Mouse (Mus musculus) forebrain, embryonic 12.5 days (tissue): ENCODE measurements around the gene Ndufa6. TPM values are rescaled to one million over a fixed set of nuclear protein-coding genes. Genes with fewer than 3 reads are reported as not detected.

Experiments used
- ATAC-seq: fragments of 200-750 bp; cut with Nextera tagmentation; 2 replicates; pipeline ENCODE4 v1.8.0; 2017; ENCODE audit warnings: moderate TSS enrichment; ENCODE audit not compliant: low FRiP score
- H3K27ac ChIP-seq: fragments of 300-500 bp; sonication (generic); 2 replicates; pipeline ENCODE4 v1.5.1; 2016; ENCODE audit warnings: mild to moderate bottlenecking
- H3K27me3 ChIP-seq: fragments of 300-500 bp; sonication (generic); 2 replicates; pipeline ENCODE4 v1.6.1; 2016; ENCODE audit warnings: mild to moderate bottlenecking
- H3K36me3 ChIP-seq: fragments of 300-500 bp; sonication (generic); replicated peaks from 2 replicates; pipeline ENCODE4 v1.6.1; 2016; ENCODE audit warnings: mild to moderate bottlenecking
- H3K4me1 ChIP-seq: fragments of 300-500 bp; sonication (generic); 2 replicates; pipeline ENCODE4 v1.6.1; 2016
- H3K4me2 ChIP-seq: fragments of 300-500 bp; sonication (generic); 2 replicates; pipeline ENCODE4 v1.6.1; 2016; ENCODE audit warnings: mild to moderate bottlenecking, moderate library complexity
- H3K4me3 ChIP-seq: fragments of 300-500 bp; sonication (generic); replicated peaks from 2 replicates; pipeline ENCODE4 v1.5.1; 2016; ENCODE audit warnings: mild to moderate bottlenecking
- H3K9ac ChIP-seq: fragments of 300-500 bp; sonication (generic); 2 replicates; pipeline ENCODE4 v1.6.1; 2016; ENCODE audit warnings: mild to moderate bottlenecking
- H3K9me3 ChIP-seq: fragments of 300-500 bp; sonication (generic); 2 replicates; pipeline ENCODE4 v1.6.1; 2016
- WGBS: fragments of 180-500 bp; shearing (Covaris S2); methylation state at CpG from one replicate; pipeline ENCODE4 v1.1.7; 2016; 5-methylcytosine and 5-hydroxymethylcytosine counted together
- microRNA-seq: library from miRNA; unstranded; fragments of <30 nt; microRNA quantifications from one replicate; pipeline ENCODE4, GENCODE M21; 2017
- polyA plus RNA-seq: library from polyadenylated mRNA; unstranded; fragments of >200 nt; fragmentation: Nextera tagmentation; extraction: Ambion mirVana; gene quantifications from 2 replicates; pipeline ENCODE4 v1.2.1, GENCODE M21; 2016

The Ndufa6 gene
- polyA plus RNA-seq, 1 experiment from 2014 or later: 278 TPM

DNA sequence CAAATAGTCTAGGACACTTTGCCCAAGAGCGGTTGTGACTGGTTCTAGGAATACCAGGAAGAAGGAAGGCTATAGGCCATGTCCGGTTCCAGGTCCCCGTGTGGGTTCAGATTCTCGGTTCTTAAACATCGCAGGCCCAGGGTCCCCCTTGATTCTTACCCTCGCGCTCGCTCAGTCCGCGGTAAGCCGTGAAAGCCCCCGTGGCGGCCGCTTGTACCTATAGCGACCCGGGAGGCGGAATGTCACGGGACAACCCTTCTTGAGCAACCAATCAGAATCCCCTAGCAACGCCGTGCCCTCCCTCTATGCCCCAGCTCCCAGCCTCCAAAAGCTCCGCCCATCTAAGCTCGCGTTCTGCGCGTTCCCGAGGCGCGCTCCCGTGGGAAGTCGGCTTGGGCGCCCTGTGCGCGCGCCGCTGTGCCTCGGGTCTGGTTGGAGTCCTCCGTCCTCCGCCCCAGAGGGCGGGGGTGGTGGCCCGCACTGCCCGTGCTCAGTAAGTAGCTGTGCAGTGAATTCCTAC is 15.5 kb downstream of the Ndufa6 start, which contains the start of the genes Naga, Pheta2 and Smdt1:
Gene Naga, minus strand, starts transcription at position 333 of the 520 bp plus-strand sequence.
Gene Pheta2, plus strand, starts transcription at position 350 of the 520 bp plus-strand sequence.
Gene Smdt1, plus strand, starts transcription at position 367 of the 520 bp plus-strand sequence.
- Histone ChIP-seq H3K27me3 (peaks cover 26% of the 10 kb centered on the region), H3K27ac (no peak within 1 kb of the TSS), H3K4me2 (peak within 1 kb of the TSS; percentile 60), H3K36me3 (peaks cover 21% of the 10 kb centered on the region; the same call in 1 of the 2 replicates), H3K9ac (peak within 1 kb of the TSS; percentile 72), H3K4me1 (peaks cover 32% of the 10 kb centered on the region), H3K9me3 (no peaks in the 10 kb centered on the region), H3K4me3 (peak within 1 kb of the TSS; percentile 50)
- under 1% methylated on average over 41 of the region's 41 CpGs for WGBS
- ATAC-seq: peak; percentile 93

- Histone ChIP-seq H3K27me3 (peaks cover 26% of the 10 kb centered on the region), H3K9ac (peak overlapping the region; percentile 72), H3K4me1 (peaks cover 32% of the 10 kb centered on the region), H3K27ac (no peak overlapping the region), H3K9me3 (no peaks in the 10 kb centered on the region), H3K4me3 (peak overlapping the region; percentile 50), H3K36me3 (peaks cover 21% of the 10 kb centered on the region; the same call in 1 of the 2 replicates), H3K4me2 (peak overlapping the region; percentile 60)
- WGBS: 49% methylated on average over 4 of the region's 4 CpGs
- ATAC-seq: no peak
Measured at GRCm38 (mm10) chr15:82337875-82338274, 16.2 kb downstream of the Ndufa6 start.

GRCm38 (mm10) chr15:82336629-82337028 is 17.5 kb downstream of the Ndufa6 start:
- H3K9me3 ChIP-seq: no peaks in the 10 kb centered on the region
- H3K4me2 ChIP-seq: no peak overlapping the region
- H3K36me3 ChIP-seq: peaks cover 21% of the 10 kb centered on the region; the same call in 1 of the 2 replicates
- WGBS: 74% methylated on average over 12 of the region's 12 CpGs
- no peak overlapping the region for H3K27ac ChIP-seq
- no peak for ATAC-seq
- peaks cover 32% of the 10 kb centered on the region for H3K4me1 ChIP-seq
- peaks cover 26% of the 10 kb centered on the region for H3K27me3 ChIP-seq
- no peak overlapping the region for H3K4me3 ChIP-seq
- H3K9ac ChIP-seq: no peak overlapping the region

GRCm38 (mm10) chr15:82335194-82335593 is 18.9 kb downstream of the Ndufa6 start:
- Histone ChIP-seq H3K4me2 (no peak overlapping the region), H3K4me3 (no peak overlapping the region), H3K27ac (no peak overlapping the region), H3K36me3 (peaks cover 21% of the 10 kb centered on the region; the same call in 1 of the 2 replicates), H3K9ac (no peak overlapping the region), H3K4me1 (peaks cover 22% of the 10 kb centered on the region), H3K9me3 (no peaks in the 10 kb centered on the region), H3K27me3 (peaks cover 11% of the 10 kb centered on the region)
- no peak for ATAC-seq
- 90% methylated on average over 4 of the region's 4 CpGs for WGBS

- Histone ChIP-seq H3K27ac (no peak overlapping the region), H3K36me3 (peaks cover 6% of the 10 kb centered on the region; the same call in 1 of the 2 replicates), H3K4me2 (no peak overlapping the region), H3K4me3 (no peak overlapping the region), H3K9ac (no peak overlapping the region), H3K27me3 (no peaks in the 10 kb centered on the region), H3K4me1 (no peaks in the 10 kb centered on the region), H3K9me3 (no peaks in the 10 kb centered on the region)
- no peak for ATAC-seq
- 80% methylated on average over 2 of the region's 2 CpGs for WGBS
Measured at GRCm38 (mm10) chr15:82325382-82325781, 28.7 kb downstream of the Ndufa6 start.

DNA sequence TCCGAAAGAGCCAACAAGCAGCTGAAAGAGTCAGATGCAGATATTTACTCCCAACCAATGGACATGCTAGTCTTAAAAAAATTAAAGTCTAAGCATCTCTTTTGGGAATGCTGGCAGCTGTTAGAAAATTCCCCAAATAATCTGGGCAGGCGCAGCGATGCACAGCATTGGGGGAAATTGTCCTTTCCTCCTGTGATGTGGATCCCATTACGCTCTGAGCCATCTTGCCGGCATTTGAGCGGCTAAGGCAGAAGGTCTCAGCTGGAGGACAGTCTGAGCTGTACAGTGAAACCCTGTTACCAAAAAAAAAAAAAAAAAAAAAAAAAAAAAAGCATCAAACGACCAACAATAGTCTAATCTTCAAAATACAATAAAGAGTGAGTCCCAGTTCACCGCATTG is 31.9 kb downstream of the Ndufa6 start:
- Histone ChIP-seq H3K9ac (no peak overlapping the region), H3K4me3 (no peak overlapping the region), H3K27ac (no peak overlapping the region), H3K27me3 (no peaks in the 10 kb centered on the region), H3K36me3 (no peaks in the 10 kb centered on the region), H3K9me3 (no peaks in the 10 kb centered on the region), H3K4me2 (no peak overlapping the region), H3K4me1 (no peaks in the 10 kb centered on the region)
- ATAC-seq: no peak
- 82% methylated on average over 8 of the region's 8 CpGs for WGBS

- Histone ChIP-seq H3K27me3 (no peaks in the 10 kb centered on the region), H3K9me3 (no peaks in the 10 kb centered on the region), H3K27ac (no peak overlapping the region), H3K36me3 (no peaks in the 10 kb centered on the region), H3K4me3 (no peak overlapping the region), H3K9ac (no peak overlapping the region), H3K4me2 (no peak overlapping the region), H3K4me1 (no peaks in the 10 kb centered on the region)
- no peak for ATAC-seq
- WGBS: 85% methylated on average over 1 of the region's 1 CpGs
Measured at GRCm38 (mm10) chr15:82319613-82320012, 34.5 kb downstream of the Ndufa6 start.

DNA sequence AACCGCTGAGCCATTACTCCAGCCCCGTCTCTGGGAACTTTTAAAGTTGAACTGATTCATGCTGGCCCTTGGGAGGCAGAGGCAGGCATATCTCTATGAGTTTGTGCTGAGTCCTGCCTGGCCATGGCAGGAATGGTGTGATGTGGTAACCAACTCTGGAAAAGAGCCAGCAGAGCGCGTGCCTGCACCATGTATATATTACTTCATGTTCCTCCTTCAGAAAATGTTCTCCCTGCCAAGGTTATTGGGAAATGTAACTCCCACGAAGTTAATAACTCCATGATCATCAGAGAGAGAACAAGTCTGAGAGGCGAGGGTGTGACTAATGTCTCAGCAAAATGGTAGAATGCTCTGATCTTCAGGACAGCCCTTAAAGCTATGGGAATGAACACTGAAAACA is 36.3 kb downstream of the Ndufa6 start:
- WGBS: 89% methylated on average over 6 of the region's 6 CpGs
- Histone ChIP-seq H3K36me3 (no peaks in the 10 kb centered on the region), H3K4me2 (no peak overlapping the region), H3K9ac (no peak overlapping the region), H3K4me3 (no peak overlapping the region), H3K27ac (no peak overlapping the region), H3K27me3 (no peaks in the 10 kb centered on the region), H3K9me3 (no peaks in the 10 kb centered on the region), H3K4me1 (no peaks in the 10 kb centered on the region)
- ATAC-seq: no peak

DNA sequence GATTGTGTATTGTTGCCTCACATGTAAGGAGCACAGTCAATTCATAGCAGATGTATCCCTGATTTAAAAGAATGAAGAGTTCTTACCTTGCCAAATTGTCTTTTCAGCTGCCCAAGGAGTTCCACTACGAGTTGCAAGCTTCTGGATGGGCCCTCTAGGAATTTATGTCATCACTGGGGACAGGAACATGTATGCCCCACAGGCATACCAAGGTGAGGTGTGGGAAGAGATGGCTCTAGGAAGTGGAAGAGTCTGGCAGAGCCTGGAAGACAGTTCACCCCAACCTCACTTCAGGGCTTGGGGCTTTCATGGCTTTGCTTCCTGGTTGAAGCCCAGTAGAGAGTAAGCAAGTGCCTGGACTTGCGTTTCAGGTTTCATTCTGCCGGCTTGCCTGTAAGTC is 45.7 kb downstream of the Ndufa6 start:
- no peaks in the 10 kb centered on the region for H3K4me1 ChIP-seq
- H3K36me3 ChIP-seq: no peaks in the 10 kb centered on the region
- H3K4me2 ChIP-seq: no peak overlapping the region
- H3K9ac ChIP-seq: no peak overlapping the region
- H3K27ac ChIP-seq: no peak overlapping the region
- no peaks in the 10 kb centered on the region for H3K27me3 ChIP-seq
- no peak for ATAC-seq
- no peak overlapping the region for H3K4me3 ChIP-seq
- H3K9me3 ChIP-seq: no peaks in the 10 kb centered on the region
- 88% methylated on average over 3 of the region's 3 CpGs for whole genome bisulfite sequencing

GRCm38 (mm10) chr15:82307107-82307506 is 47.0 kb downstream of the Ndufa6 start:
- no peaks in the 10 kb centered on the region for H3K36me3 ChIP-seq
- WGBS: 76% methylated on average over 3 of the region's 3 CpGs
- H3K4me1 ChIP-seq: no peaks in the 10 kb centered on the region
- no peak overlapping the region for H3K4me2 ChIP-seq
- H3K9me3 ChIP-seq: no peaks in the 10 kb centered on the region
- H3K9ac ChIP-seq: no peak overlapping the region
- H3K27ac ChIP-seq: no peak overlapping the region
- H3K27me3 ChIP-seq: no peaks in the 10 kb centered on the region
- no peak; the same call in 1 of the 2 replicates for ATAC-seq
- H3K4me3 ChIP-seq: no peak overlapping the region

Small RNA genes within 50 kb of the gene (microRNA-seq; reads per million reads assigned to microRNA genes)
- not detected for gene Mir7684

Other genes starting within 250 kb of the Ndufa6 start
- 17.5 and 19.0 TPM in 2 replicates for gene Ccdc134, start 226.4 kb downstream of the Ndufa6 start, polyA plus RNA-seq
- 244 and 265 TPM in 2 replicates for gene Srebf2, start 207.1 kb downstream of the Ndufa6 start, polyA plus RNA-seq
- 0.90 and 2.4 TPM in 2 replicates for gene Shisa8, start 141.5 kb downstream of the Ndufa6 start, polyA plus RNA-seq
- gene Tnfrsf13c, start 130.0 kb downstream of the Ndufa6 start, polyA plus RNA-seq: 0.24 and 0.29 TPM in 2 replicates
- gene Cenpm, start 109.6 kb downstream of the Ndufa6 start, polyA plus RNA-seq: 81.3 and 86.4 TPM in 2 replicates
- gene 1500009C09Rik, start 101.9 kb downstream of the Ndufa6 start, polyA plus RNA-seq: 3.9 and 4.7 TPM in 2 replicates
- gene Sept3, start 79.4 kb downstream of the Ndufa6 start, polyA plus RNA-seq: 223 and 233 TPM in 2 replicates
- 0.14 and 0.18 TPM in 2 replicates for gene Wbp2nl, start 55.4 kb downstream of the Ndufa6 start, polyA plus RNA-seq
- gene Naga, start 15.4 kb downstream of the Ndufa6 start, polyA plus RNA-seq: 20.4 and 20.5 TPM in 2 replicates
- gene Pheta2, start 15.4 kb downstream of the Ndufa6 start, polyA plus RNA-seq: 3.0 and 3.6 TPM in 2 replicates
- 245 and 250 TPM in 2 replicates for gene Smdt1, start 15.4 kb downstream of the Ndufa6 start, polyA plus RNA-seq
- 2.1 and 2.8 TPM in 2 replicates for gene Cyp2d22, start 25.9 kb upstream of the Ndufa6 start, polyA plus RNA-seq
- gene Cyp2d11, start 39.7 kb upstream of the Ndufa6 start, polyA plus RNA-seq: not detected in 2 replicates
- gene Cyp2d10, start 52.9 kb upstream of the Ndufa6 start, polyA plus RNA-seq: not detected in 2 replicates
- not detected in 2 replicates for gene Cyp2d9, start 79.1 kb upstream of the Ndufa6 start, polyA plus RNA-seq
- not detected in 2 replicates for gene Cyp2d12, start 200.8 kb upstream of the Ndufa6 start, polyA plus RNA-seq